Mouse (Mus musculus) adrenal gland, adult 18-20 months (tissue): ENCODE data around the gene Rcor1. TPM values are rescaled to one million over a fixed set of nuclear protein-coding genes. Genes with fewer than 3 reads are reported as not detected.
"Not testable (repeated sequence)": the region's sequence is repeated elsewhere in the genome, so short reads cannot be mapped to it uniquely, and the experiment has no call there.

Experiments
- DNase-seq, 2 experiments: peaks; one replicate each; pipeline ENCODE4 v3.0.0; 2021 to 2022; ENCODE audit warnings: low spot score in 2 of 2
- total RNA-seq, 2 experiments: library from RNA; stranded (reverse); gene quantifications; 1 replicate in 1 of 2; 2 replicates in 1 of 2; pipeline ENCODE4 v1.2.3; 2021

Gene Rcor1
- total RNA-seq, 2 experiments from 2014 or later, result 53.5 to 58.5 TPM

DNA sequence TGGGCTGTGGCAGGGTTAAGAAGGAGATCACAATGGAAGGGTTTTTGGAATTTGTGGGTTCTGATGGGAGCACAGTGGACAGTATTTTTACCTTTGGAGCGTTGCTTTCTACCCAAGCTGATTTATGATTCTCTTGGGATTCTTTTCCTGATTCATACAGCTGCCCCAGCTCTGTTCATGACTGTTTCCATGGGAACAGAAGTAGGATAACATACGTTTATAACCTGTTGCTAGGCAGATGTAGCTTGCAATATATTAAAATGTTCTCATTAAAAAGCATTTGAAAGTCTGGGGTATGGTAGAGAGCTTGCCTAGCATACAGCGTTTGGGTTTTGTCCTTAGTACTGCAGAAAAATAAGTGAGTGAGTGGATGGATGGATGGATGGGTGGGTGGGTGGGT lies 25.1 kb downstream of the Rcor1 start:
- no peak for DNase-seq

DNA sequence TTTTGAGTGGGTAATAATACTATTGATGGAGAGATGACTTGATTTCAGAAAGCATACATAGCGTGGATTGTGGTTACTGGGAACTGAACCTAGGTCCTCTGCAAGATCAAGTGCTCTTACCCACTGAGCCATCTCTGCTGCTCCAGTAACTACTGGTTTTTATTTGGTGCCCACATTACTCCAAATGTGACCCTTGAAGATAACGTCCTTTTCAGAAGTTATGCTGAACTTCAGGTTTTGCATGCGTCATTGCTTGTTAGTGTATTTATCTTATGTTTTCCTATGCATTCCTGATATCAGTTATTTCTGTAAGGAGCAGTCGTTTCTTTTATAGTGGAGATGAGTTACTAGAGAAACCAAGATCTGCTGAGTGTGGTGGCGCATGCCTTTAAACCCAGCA lies 26.2 kb downstream of the Rcor1 start:
- DNase-seq, result no peak

DNA sequence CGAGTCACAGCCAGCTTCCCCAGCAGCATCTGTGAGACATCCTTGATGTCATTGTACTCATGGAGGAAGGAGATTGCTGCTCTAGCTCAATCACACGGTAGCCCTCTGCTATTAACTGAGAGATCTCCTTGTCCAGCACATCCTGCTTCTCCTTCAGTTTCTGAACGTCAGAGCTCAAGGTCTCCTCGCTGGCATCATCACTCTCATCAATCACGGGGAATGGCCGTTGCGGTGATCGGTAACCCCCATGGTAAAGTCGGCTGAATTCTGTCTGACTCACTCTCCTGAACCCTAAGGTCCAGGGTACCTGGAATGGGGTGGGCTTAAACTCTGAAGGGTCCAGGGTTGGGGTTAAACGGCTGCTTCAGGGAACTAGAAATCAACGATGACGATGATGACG lies 28.7 kb downstream of the Rcor1 start:
- DNase-seq, result no peak

DNA sequence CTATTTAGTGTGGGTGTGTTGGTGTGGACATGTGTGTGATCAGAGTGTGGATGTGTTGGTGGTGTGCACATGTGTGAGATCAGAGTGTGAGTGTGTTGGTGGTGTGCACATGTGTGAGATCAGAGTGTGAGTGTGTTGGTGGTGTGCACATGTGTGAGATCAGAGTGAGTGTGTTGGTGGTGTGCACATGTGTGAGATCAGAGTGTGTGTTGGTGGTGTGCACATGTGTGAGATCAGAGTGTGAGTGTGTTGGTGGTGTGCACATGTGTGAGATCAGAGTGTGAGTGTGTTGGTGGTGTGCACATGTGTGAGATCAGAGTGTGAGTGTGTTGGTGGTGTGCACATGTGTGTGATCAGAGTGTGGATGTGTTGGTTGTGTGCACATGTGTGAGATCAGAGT lies 30.1 kb downstream of the Rcor1 start:
- not testable (repeated sequence) for DNase-seq

DNA sequence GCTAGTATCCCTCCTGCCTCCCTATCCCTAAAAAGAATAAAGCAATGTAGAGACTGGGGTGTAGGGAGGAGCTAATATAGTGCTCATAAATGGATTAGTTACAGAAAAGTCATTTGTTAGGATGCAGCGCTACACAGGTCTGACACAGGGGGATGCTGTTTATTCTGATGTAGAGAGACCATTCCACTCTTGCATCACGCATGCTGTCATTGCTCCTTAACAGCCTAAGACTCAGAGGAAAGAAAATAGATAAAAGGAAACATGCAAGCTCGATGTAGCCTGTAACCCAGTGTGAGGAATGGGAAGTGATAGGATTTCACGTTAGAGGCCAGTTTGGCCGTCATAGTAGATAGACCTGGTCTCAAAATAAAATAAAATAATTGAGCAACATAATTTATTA lies 31.9 kb downstream of the Rcor1 start:
- DNase-seq, result no peak

GRCm38 (mm10) chr12:111071477-111072152 lies 32.5 kb downstream of the Rcor1 start:
- peak in 1 of 2 experiments; percentile 47 for DNase-seq

GRCm38 (mm10) chr12:111076385-111076965 lies 37.3 kb downstream of the Rcor1 start:
- DNase-seq, result no peak

- DNase-seq, result no peak
Measured at GRCm38 (mm10) chr12:111085579-111085978, 46.4 kb downstream of the Rcor1 start.

GRCm38 (mm10) chr12:111087066-111087465 lies 47.9 kb downstream of the Rcor1 start:
- DNase-seq, result no peak

DNA sequence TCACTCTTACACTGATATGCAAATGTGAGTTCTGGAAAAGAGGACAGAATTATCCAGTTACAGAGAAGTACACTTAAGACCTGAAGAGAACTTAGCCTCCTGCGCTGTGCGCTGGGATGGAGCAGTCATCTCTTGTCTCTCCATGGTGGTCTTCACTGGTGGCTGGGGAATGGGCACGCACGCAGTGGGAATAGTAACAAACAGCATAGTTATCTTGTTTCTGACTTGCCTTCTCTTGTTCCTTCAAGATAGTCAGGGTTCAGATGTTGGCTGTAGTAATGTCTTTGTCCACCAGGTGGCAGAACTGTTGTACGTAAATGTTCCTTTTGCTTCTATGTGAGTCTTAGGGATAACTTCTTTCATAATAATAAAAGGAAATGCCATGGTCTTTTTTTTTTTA lies 49.0 kb downstream of the Rcor1 start:
- DNase-seq, result peak; percentile 66 to 70

GRCm38 (mm10) chr12:111088731-111089141 lies 49.6 kb downstream of the Rcor1 start:
- DNase-seq, result no peak

DNA sequence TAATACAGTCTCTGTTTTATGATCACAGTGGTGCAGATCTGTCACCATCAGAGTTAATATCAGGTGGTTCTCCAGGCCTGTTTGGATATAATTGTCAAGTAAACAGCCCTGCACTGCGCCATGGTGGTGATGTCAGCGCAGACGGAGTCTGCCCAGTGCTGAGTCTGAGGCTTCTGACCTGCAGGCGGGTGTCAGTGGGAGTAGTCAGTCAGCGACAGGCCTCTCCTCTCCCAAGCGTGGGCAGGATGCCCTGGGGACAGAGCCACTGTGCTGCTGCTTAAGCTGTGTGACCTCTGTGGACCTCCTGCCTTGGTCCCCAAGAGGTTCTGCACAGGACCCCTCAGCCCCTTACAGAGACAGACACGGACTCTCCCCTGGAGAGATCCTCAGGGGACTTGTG lies 50.0 kb downstream of the Rcor1 start:
- no peak for DNase-seq

DNA sequence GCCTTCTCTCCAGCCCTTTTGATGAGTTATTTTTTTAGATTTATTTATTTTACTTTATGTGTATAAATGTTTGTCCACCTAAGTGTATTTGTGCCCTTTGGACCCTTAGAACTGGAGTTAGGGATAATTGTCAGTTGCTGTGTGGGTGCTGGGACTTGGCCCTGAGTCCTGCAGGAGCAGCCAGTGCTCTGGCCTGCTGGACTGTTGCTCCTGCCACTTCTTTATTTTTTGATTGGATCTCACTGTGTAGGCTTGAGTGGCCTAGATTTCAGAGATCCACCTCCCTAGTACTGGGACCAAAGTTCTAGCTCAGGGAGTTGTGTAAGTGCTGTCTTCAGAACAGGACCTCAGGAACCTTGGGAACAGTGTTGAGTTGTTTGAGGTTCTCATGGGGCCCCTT lies 51.6 kb downstream of the Rcor1 start:
- DNase-seq, result no peak

GRCm38 (mm10) chr12:111091981-111092380 lies 52.8 kb downstream of the Rcor1 start:
- DNase-seq, result no peak

- no peak for DNase-seq
Measured at GRCm38 (mm10) chr12:111094073-111094472, 54.9 kb downstream of the Rcor1 start.

DNA sequence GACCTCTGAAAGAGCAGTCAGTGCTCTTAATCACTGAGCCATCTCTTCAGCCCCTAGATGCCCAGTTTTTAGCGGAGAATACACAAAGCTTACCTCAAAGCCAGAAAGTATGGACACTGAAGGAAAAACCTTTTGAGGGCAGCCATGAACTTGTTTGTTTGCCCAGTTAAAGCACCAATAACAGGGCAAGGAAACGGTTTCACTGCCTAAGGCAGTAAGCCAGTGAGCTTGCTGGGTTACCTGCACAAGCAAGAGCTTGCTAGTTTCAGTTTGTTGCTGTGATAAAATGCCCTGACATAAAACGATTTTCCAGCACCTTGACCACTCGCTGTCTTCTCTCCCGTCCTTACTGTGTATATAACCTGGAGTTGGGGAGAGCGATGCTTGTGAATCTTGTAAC lies 55.9 kb downstream of the Rcor1 start:
- no peak for DNase-seq

DNA sequence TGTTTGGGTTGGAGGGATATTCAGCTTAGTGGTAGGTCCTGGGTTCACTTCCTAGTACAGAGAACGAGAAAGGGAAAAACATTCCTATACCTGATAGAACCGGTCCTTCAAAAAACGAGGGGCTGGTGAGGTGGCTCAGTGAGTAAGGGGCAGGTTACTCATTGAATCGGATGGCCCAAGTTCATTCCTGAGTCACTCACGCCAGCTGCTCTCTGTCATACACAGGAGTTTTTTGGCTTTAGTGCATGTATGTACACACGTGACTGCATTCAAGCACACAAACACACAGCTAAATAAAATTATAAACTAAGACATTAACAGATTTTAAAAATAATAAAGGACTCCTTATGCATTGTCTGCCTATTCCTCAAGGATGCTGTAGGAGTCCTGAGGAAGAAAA lies 57.1 kb downstream of the Rcor1 start:
- no peak for DNase-seq

GRCm38 (mm10) chr12:111097036-111097435 lies 57.9 kb downstream of the Rcor1 start:
- DNase-seq, result no peak

GRCm38 (mm10) chr12:111111176-111111575 lies 72.0 kb downstream of the Rcor1 start:
- peak in 1 of 2 experiments; percentile 32 for DNase-seq

GRCm38 (mm10) chr12:111114593-111114992 lies 75.4 kb downstream of the Rcor1 start:
- no peak for DNase-seq

DNA sequence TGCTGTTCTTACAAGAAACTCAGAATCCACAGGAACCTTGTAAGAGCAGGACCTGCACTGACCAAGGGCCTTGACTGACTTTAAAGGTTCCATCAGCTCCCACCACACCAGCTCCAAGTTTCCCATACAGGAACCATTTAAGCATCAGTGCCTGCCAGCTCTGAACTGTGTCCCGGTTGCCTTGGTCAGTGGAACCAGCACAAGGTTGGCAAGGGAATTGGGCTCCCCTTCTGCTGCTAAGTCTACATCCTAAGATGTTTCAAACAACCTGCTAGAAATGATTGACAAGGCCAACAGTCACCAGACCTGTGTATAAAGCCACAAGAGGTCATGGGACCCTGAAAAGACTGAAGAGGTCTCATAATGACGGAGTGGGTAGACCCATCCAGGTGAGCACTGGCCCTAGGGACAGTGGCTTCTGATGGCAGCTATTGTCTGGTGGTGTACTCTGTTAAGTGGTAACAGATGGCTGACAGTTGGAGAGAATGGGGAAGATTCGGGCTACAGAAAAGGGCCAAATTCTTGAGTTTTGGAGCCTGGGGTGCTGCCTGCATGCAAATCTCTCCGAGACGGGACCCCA lies 80.4 kb downstream of the Rcor1 start:
- DNase-seq, result no peak

DNA sequence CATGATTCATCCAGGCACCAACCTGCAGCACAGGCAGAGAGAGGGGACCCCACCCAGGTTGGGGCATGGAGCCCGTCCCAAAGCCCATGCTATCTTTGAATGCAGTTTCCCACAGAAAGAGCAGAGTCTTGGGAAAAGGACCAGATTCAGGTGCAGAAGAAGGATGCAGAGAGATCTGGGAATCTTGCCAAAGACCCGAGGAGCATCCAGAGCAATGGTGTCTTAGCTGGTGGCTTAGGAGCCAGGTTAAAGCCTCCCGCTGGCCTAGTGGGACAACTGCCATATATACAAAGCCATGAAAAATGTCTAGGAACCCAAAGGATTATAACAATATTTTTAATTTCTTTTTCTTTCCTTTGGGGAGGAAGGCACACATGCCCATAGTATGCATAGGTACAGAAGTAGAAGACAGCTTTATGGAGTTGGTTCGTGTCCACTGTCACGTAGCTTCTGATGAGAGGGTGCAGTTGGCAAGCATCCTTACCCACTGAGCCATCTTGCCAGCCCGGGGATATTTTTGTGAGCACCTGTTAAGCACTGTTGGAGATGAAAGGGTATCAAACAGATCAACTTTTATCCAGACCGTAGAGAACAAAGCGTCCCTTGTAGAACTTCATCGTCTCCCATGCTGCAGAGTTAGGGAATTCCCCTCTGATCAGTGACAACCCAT lies 82.0 kb downstream of the Rcor1 start:
- no peak for DNase-seq
